ENCODE assay signal across 8 mouse cellular contexts in genomic region chr11:70561937-70562286, GRCm38 (mm10). TPM values are rescaled to one million over a fixed set of nuclear protein-coding genes. Genes with fewer than 3 reads are reported as not detected.
A peak's percentile ranks its signal among the peaks of the same experiment; 100 is the strongest.
DNase-seq lines count a peak whose midpoint lies in the region; ATAC-seq and TF ChIP-seq lines count a peak whose summit lies in the region.

No protein-coding gene starts in this region.

- ATAC-seq in kidney, embryonic 15.5 days (replicated peaks; ENCODE audit: low FRiP score) = no peak; the same call in 1 of the 2 replicates
- ATAC-seq in hindbrain, embryonic 15.5 days (ENCODE audit: low FRiP score, low read depth) = no peak; the same call in 1 of the 2 replicates
- ATAC-seq in midbrain, embryonic 15.5 days (replicated peaks) = no peak
- ATAC-seq in frontal cortex, adult (ENCODE audit: low TSS enrichment) = no peak; the same call in 1 of the 2 replicates

- H3K27me3 ChIP-seq in kidney, embryonic 15.5 days = no peaks in the 10 kb centered on the region
- no peaks in the 10 kb centered on the region for H3K27me3 ChIP-seq in hindbrain, embryonic 15.5 days
- H3K27me3 ChIP-seq in midbrain, embryonic 15.5 days (replicated peaks) = no peaks in the 10 kb centered on the region

- peaks cover 3% of the 10 kb centered on the region; the same call in 1 of the 2 replicates for H3K36me3 ChIP-seq in kidney, embryonic 15.5 days
- 0 out of 2 replicates have a peak, but pooled peaks cover under 1% of the 10 kb centered on the region for H3K36me3 ChIP-seq in hindbrain, embryonic 15.5 days
- no peaks in the 10 kb centered on the region for H3K36me3 ChIP-seq in midbrain, embryonic 15.5 days (replicated peaks)

- H3K9ac ChIP-seq in kidney, embryonic 15.5 days = peak overlapping the region; percentile 86
- H3K9ac ChIP-seq in hindbrain, embryonic 15.5 days = peak overlapping the region; percentile 54
- peak overlapping the region; percentile 96 for H3K9ac ChIP-seq in midbrain, embryonic 15.5 days

- no peak for TF ChIP-seq CTCF in bone marrow macrophage, adult 2 months (IDR thresholded peaks at IDR 0.05; ENCODE audit: low read depth, low read length)

- peak overlapping the region; percentile 93 for H3K4me3 ChIP-seq in kidney, embryonic 15.5 days (replicated peaks)
- H3K4me3 ChIP-seq in bone marrow macrophage, adult 2 months (ENCODE audit: insufficient read depth, low read length) = peak overlapping the region; percentile 68
- peak overlapping the region; percentile 99 for H3K4me3 ChIP-seq in hindbrain, embryonic 15.5 days
- peak overlapping the region; percentile 97 for H3K4me3 ChIP-seq in midbrain, embryonic 15.5 days

- peaks cover 45% of the 10 kb centered on the region for H3K4me1 ChIP-seq in kidney, embryonic 15.5 days
- H3K4me1 ChIP-seq in bone marrow macrophage, adult 2 months (ENCODE audit: control insufficient read depth, insufficient read depth, low read length) = peaks cover 13% of the 10 kb centered on the region
- H3K4me1 ChIP-seq in hindbrain, embryonic 15.5 days (replicated peaks) = peaks cover 40% of the 10 kb centered on the region
- H3K4me1 ChIP-seq in midbrain, embryonic 15.5 days = peaks cover 39% of the 10 kb centered on the region

- WGBS in kidney, embryonic 15.5 days = 0% methylated on average over 2 of the region's 2 CpGs
- 2% methylated on average over 2 of the region's 2 CpGs for WGBS in hindbrain, embryonic 15.5 days
- 0% methylated on average over 2 of the region's 2 CpGs for WGBS in midbrain, embryonic 15.5 days

- TF ChIP-seq POLR2A in bone marrow macrophage, adult 2 months (IDR thresholded peaks at IDR 0.05; ENCODE audit: borderline replicate concordance, low read depth, low read length) = no peak

- no peaks in the 10 kb centered on the region for H3K9me3 ChIP-seq in kidney, embryonic 15.5 days (replicated peaks)
- no peaks in the 10 kb centered on the region for H3K9me3 ChIP-seq in hindbrain, embryonic 15.5 days
- no peaks in the 10 kb centered on the region for H3K9me3 ChIP-seq in midbrain, embryonic 15.5 days

- peak overlapping the region; percentile 96 for H3K27ac ChIP-seq in kidney, embryonic 15.5 days
- H3K27ac ChIP-seq in bone marrow macrophage, adult 2 months (ENCODE audit: insufficient read depth, low read depth, low read length) = no peak overlapping the region
- H3K27ac ChIP-seq in hindbrain, embryonic 15.5 days (replicated peaks) = peak overlapping the region; percentile 89
- H3K27ac ChIP-seq in midbrain, embryonic 15.5 days = peak overlapping the region; percentile 85

- DNase-seq in kidney, adult 18-20 months = no peak
- DNase-seq in thymus, postnatal 25 days = no peak
- DNase-seq in gastrocnemius, postnatal 4 days (ENCODE audit: low spot score in 2 of 2) = no peak

- H3K4me2 ChIP-seq in kidney, embryonic 15.5 days = peak overlapping the region; percentile 90
- H3K4me2 ChIP-seq in hindbrain, embryonic 15.5 days = peak overlapping the region; percentile 93
- H3K4me2 ChIP-seq in midbrain, embryonic 15.5 days = peak overlapping the region; percentile 76

RNA-seq across cellular contexts. Expression of gene Mink1, which starts 0.8 kb away (rescaled TPM):
- polyA plus RNA-seq in kidney, embryonic 15.5 days (2015; fragmentation: Nextera tagmentation; extraction: Ambion mirVana) = 14.8 and 15.8 TPM in 2 replicates
- polyA plus RNA-seq in bone marrow macrophage, adult 2 months (2012; ENCODE audit: insufficient read depth, insufficient read length, missing spikeins) = 139 and 151 TPM in 2 replicates
- 18.1 and 20.5 TPM in 2 replicates for polyA plus RNA-seq in hindbrain, embryonic 15.5 days (2015; fragmentation: Nextera tagmentation; extraction: Ambion mirVana)
- polyA plus RNA-seq in midbrain, embryonic 15.5 days (2015; fragmentation: Nextera tagmentation; extraction: Ambion mirVana) = 17.9 and 18.7 TPM in 2 replicates
- total RNA-seq in gastrocnemius, postnatal 4 days (2021) = 10 to 100 TPM; 44.8 to 46.3 TPM

RNA-seq across cellular contexts. Expression of gene Pld2, which starts 22.0 kb away (rescaled TPM):
- 6.5 and 8.2 TPM in 2 replicates for polyA plus RNA-seq in kidney, embryonic 15.5 days (2015; fragmentation: Nextera tagmentation; extraction: Ambion mirVana)
- polyA plus RNA-seq in bone marrow macrophage, adult 2 months (2012; ENCODE audit: insufficient read depth, insufficient read length, missing spikeins) = 58.4 and 60.9 TPM in 2 replicates
- 17.3 and 20.4 TPM in 2 replicates for polyA plus RNA-seq in hindbrain, embryonic 15.5 days (2015; fragmentation: Nextera tagmentation; extraction: Ambion mirVana)
- polyA plus RNA-seq in midbrain, embryonic 15.5 days (2015; fragmentation: Nextera tagmentation; extraction: Ambion mirVana) = 13.8 and 14.8 TPM in 2 replicates
- total RNA-seq in gastrocnemius, postnatal 4 days (2021) = 10 to 100 TPM; 23.4 to 23.6 TPM

RNA-seq across cellular contexts. Expression of gene Gm40193, which starts 29.2 kb away (rescaled TPM):
- not detected in 2 replicates for polyA plus RNA-seq in kidney, embryonic 15.5 days (2015; fragmentation: Nextera tagmentation; extraction: Ambion mirVana)
- polyA plus RNA-seq in bone marrow macrophage, adult 2 months (2012; ENCODE audit: insufficient read depth, insufficient read length, missing spikeins) = not detected in 2 replicates
- polyA plus RNA-seq in hindbrain, embryonic 15.5 days (2015; fragmentation: Nextera tagmentation; extraction: Ambion mirVana) = not detected in 2 replicates
- polyA plus RNA-seq in midbrain, embryonic 15.5 days (2015; fragmentation: Nextera tagmentation; extraction: Ambion mirVana) = not detected in 2 replicates
- not detected for total RNA-seq in gastrocnemius, postnatal 4 days (2021)

RNA-seq across cellular contexts. Expression of gene Psmb6, which starts 36.7 kb away (rescaled TPM):
- 755 and 782 TPM in 2 replicates for polyA plus RNA-seq in kidney, embryonic 15.5 days (2015; fragmentation: Nextera tagmentation; extraction: Ambion mirVana)
- 141 and 151 TPM in 2 replicates for polyA plus RNA-seq in bone marrow macrophage, adult 2 months (2012; ENCODE audit: insufficient read depth, insufficient read length, missing spikeins)
- polyA plus RNA-seq in hindbrain, embryonic 15.5 days (2015; fragmentation: Nextera tagmentation; extraction: Ambion mirVana) = 763 and 792 TPM in 2 replicates
- 777 and 795 TPM in 2 replicates for polyA plus RNA-seq in midbrain, embryonic 15.5 days (2015; fragmentation: Nextera tagmentation; extraction: Ambion mirVana)
- 100 to 1,000 TPM; 349 to 357 TPM for total RNA-seq in gastrocnemius, postnatal 4 days (2021)

RNA-seq across cellular contexts. Expression of gene Gltpd2, which starts 42.9 kb away (rescaled TPM):
- polyA plus RNA-seq in kidney, embryonic 15.5 days (2015; fragmentation: Nextera tagmentation; extraction: Ambion mirVana) = 0.91 and 1.1 TPM in 2 replicates
- not detected in 2 replicates for polyA plus RNA-seq in bone marrow macrophage, adult 2 months (2012; ENCODE audit: insufficient read depth, insufficient read length, missing spikeins)
- 0.21 and 0.26 TPM in 2 replicates for polyA plus RNA-seq in hindbrain, embryonic 15.5 days (2015; fragmentation: Nextera tagmentation; extraction: Ambion mirVana)
- polyA plus RNA-seq in midbrain, embryonic 15.5 days (2015; fragmentation: Nextera tagmentation; extraction: Ambion mirVana) = 0.14 and 0.27 TPM in 2 replicates
- total RNA-seq in gastrocnemius, postnatal 4 days (2021) = under 1 TPM in 1 of 2 experiments, not detected in 1; 0.25 TPM
